Mouse (Mus musculus) lung, embryonic 16.5 days (tissue): ENCODE data around the gene Vmn1r200. TPM values are rescaled to one million over a fixed set of nuclear protein-coding genes. Genes with fewer than 3 reads are reported as not detected.
"Not testable (repeated sequence)": the region's sequence is repeated elsewhere in the genome, so short reads cannot be mapped to it uniquely, and the experiment has no call there.

ENCODE experiments used
- ATAC-seq: fragments of 200-750 bp; cut with Nextera tagmentation; 2 replicates; pipeline ENCODE4 v1.8.0; 2017; ENCODE audit warnings: low read depth, mild to moderate bottlenecking, moderate library complexity
- H3K27ac ChIP-seq: fragments of 300-500 bp; sonication (generic); 2 replicates; pipeline ENCODE4 v1.5.1; 2014; ENCODE audit warnings: mild to moderate bottlenecking, control low read depth, low read length
- H3K27me3 ChIP-seq: fragments of 300-500 bp; sonication (generic); 2 replicates; pipeline ENCODE4 v1.6.1; 2014; ENCODE audit warnings: low read depth, low read length, mixed read lengths; ENCODE audit not compliant: control insufficient read depth, insufficient read depth
- H3K36me3 ChIP-seq: fragments of 300-500 bp; sonication (generic); 2 replicates; pipeline ENCODE4 v1.6.1; 2014; ENCODE audit warnings: low read length; ENCODE audit not compliant: control insufficient read depth, insufficient read depth
- H3K4me1 ChIP-seq: fragments of 300-500 bp; sonication (generic); replicated peaks from 2 replicates; pipeline ENCODE4 v1.6.1; 2014; ENCODE audit warnings: low read length, mixed read lengths; ENCODE audit not compliant: control insufficient read depth, insufficient read depth
- H3K4me2 ChIP-seq: fragments of 300-500 bp; sonication (generic); 2 replicates; pipeline ENCODE4 v1.6.1; 2014; ENCODE audit warnings: low read depth, low read length, control low read depth
- H3K4me3 ChIP-seq: fragments of 300-500 bp; sonication (generic); 2 replicates; pipeline ENCODE4 v1.5.1; 2014; ENCODE audit warnings: mild to moderate bottlenecking, low read length, control low read depth
- H3K9ac ChIP-seq: fragments of 300-500 bp; sonication (generic); 2 replicates; pipeline ENCODE4 v1.6.1; 2014; ENCODE audit warnings: low read length, control low read depth
- H3K9me3 ChIP-seq: fragments of 300-500 bp; sonication (generic); 2 replicates; pipeline ENCODE4 v1.6.1; 2016; ENCODE audit warnings: low read length; ENCODE audit not compliant: control insufficient read depth
- WGBS: fragments of 180-500 bp; shearing (Covaris S2); extraction: QIAGEN DNeasy Blood & Tissue Kit; methylation state at CpG from one replicate; pipeline ENCODE4 v1.1.7; 2014; 5-methylcytosine and 5-hydroxymethylcytosine counted together
- polyA plus RNA-seq: library from polyadenylated mRNA; unstranded; fragments of >200 nt; fragmentation: Nextera tagmentation; extraction: Ambion mirVana; gene quantifications from 2 replicates; pipeline ENCODE4 v1.2.1, GENCODE M21; 2015

Vmn1r200 gene
- not detected in 2 replicates for polyA plus RNA-seq

DNA sequence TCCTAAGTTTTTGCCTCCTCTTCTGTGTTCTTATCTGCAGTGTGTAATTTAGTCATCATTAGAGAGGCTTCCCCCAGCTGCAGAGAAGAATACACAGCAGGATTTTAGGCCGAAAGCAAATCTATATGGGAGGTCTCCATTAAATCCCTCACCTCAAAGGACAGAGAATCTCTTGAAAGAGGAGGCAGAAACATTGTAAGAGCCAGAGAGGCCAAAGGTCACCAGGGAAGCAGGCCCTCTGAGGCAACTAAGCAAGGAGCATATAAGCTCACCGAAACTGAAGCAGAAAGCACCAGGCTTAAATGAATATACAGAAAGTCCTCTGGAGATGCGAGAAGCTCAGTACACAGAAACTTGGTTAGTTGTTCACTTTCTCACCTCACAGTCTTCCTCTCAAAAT is at the start of gene Vmn1r200:
Gene Vmn1r200, plus strand, starts transcription at position 301 of the 400 bp plus-strand sequence.
- H3K4me2 ChIP-seq: no peak within 1 kb of the TSS
- H3K27me3 ChIP-seq: no peaks in the 10 kb centered on the region
- no peak within 1 kb of the TSS for H3K9ac ChIP-seq
- H3K27ac ChIP-seq: no peak within 1 kb of the TSS
- no peaks in the 10 kb centered on the region for H3K9me3 ChIP-seq
- no peak for ATAC-seq
- H3K4me3 ChIP-seq: no peak within 1 kb of the TSS
- WGBS: 70% methylated on average over 3 of the region's 3 CpGs
- no peaks in the 10 kb centered on the region for H3K36me3 ChIP-seq
- H3K4me1 ChIP-seq: no peaks in the 10 kb centered on the region

GRCm38 (mm10) chr13:22350064-22350463 is 40.1 kb upstream of the Vmn1r200 start, which contains the start of gene Vmn1r198:
Gene Vmn1r198, plus strand, starts transcription at chr13:22350364.
- Histone ChIP-seq H3K36me3 (no peaks in the 10 kb centered on the region), H3K4me3 (no peak within 1 kb of the TSS), H3K4me1 (no peaks in the 10 kb centered on the region), H3K9me3 (no peaks in the 10 kb centered on the region), H3K4me2 (no peak within 1 kb of the TSS), H3K27ac (no peak within 1 kb of the TSS), H3K27me3 (no peaks in the 10 kb centered on the region), H3K9ac (no peak within 1 kb of the TSS)
- no peak for ATAC-seq
- WGBS: 17% methylated on average over 1 of the region's 1 CpGs

GRCm38 (mm10) chr13:22350813-22351212 is 39.4 kb upstream of the Vmn1r200 start:
- Histone ChIP-seq H3K27ac (no peak overlapping the region), H3K4me1 (no peaks in the 10 kb centered on the region), H3K27me3 (no peaks in the 10 kb centered on the region), H3K4me3 (no peak overlapping the region), H3K4me2 (no peak overlapping the region), H3K36me3 (no peaks in the 10 kb centered on the region), H3K9ac (no peak overlapping the region), H3K9me3 (no peaks in the 10 kb centered on the region)
- 81% methylated on average over 1 of the region's 1 CpGs for WGBS
- no peak for ATAC-seq

DNA sequence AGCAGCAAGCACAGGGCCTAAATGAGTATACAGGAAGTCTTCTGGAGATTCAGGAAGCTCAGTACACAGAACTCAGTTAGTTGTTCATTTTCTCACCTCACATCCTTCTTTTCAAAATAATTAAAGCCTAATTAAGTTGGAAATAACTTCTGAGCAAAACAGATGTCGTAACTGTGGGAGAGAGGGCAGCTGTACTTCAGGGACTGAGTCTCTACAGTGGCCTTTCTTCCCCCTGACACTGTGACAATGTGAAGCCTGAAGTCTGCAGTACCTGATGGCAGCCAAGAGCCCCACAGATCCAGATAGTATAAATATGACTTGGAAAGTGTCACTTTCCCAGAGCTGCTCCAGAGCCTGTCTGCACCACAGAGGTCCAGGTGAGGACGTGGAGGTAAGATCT is 10.7 kb upstream of the Vmn1r200 start, which contains the start of gene Vmn1r199:
Gene Vmn1r199, plus strand, starts transcription at position 301 of the 400 bp plus-strand sequence.
- H3K9ac ChIP-seq: no peak within 1 kb of the TSS
- no peak for ATAC-seq
- H3K4me3 ChIP-seq: no peak within 1 kb of the TSS
- no peaks in the 10 kb centered on the region for H3K4me1 ChIP-seq
- H3K27me3 ChIP-seq: no peaks in the 10 kb centered on the region
- WGBS: 65% methylated on average over 2 of the region's 2 CpGs
- no peak within 1 kb of the TSS for H3K27ac ChIP-seq
- H3K9me3 ChIP-seq: no peaks in the 10 kb centered on the region
- no peak within 1 kb of the TSS for H3K4me2 ChIP-seq
- H3K36me3 ChIP-seq: no peaks in the 10 kb centered on the region

GRCm38 (mm10) chr13:22381128-22381527 is 9.0 kb upstream of the Vmn1r200 start:
- not testable (repeated sequence) for H3K4me2 ChIP-seq, H3K27ac ChIP-seq, H3K27me3 ChIP-seq, H3K36me3 ChIP-seq, H3K4me1 ChIP-seq, H3K9me3 ChIP-seq, ATAC-seq, H3K9ac ChIP-seq, H3K4me3 ChIP-seq
- WGBS: 63% methylated on average over 3 of the region's 3 CpGs

GRCm38 (mm10) chr13:22383401-22383800 is 6.8 kb upstream of the Vmn1r200 start:
- no peak for ATAC-seq
- no peaks in the 10 kb centered on the region for H3K4me1 ChIP-seq
- H3K4me2 ChIP-seq: no peak overlapping the region
- H3K9me3 ChIP-seq: no peaks in the 10 kb centered on the region
- H3K4me3 ChIP-seq: no peak overlapping the region
- no peaks in the 10 kb centered on the region for H3K36me3 ChIP-seq
- H3K9ac ChIP-seq: no peak overlapping the region
- 77% methylated on average over 3 of the region's 3 CpGs for WGBS
- no peak overlapping the region for H3K27ac ChIP-seq
- no peaks in the 10 kb centered on the region for H3K27me3 ChIP-seq

DNA sequence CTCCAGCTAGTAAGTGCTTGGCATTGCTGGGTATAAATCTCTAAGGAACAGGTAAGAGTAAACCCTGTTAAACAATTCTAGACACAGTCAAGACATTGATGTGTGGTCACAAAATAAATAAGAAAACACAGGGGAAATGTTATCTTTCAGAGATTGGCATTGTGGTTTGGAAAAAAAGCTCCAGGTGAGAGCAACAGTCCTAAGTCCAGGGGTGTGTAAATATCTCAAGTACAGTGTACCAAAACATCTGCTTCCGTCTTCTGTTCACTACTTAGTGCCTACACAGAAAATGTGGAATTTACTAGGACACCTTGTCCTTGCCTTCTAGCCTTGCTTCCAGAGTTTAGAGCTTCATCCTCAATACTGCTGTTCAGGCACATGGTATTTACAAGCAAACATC is 3.1 kb upstream of the Vmn1r200 start:
- no peak overlapping the region for H3K4me2 ChIP-seq
- no peak overlapping the region for H3K4me3 ChIP-seq
- no peaks in the 10 kb centered on the region for H3K27me3 ChIP-seq
- H3K27ac ChIP-seq: no peak overlapping the region
- WGBS: 59% methylated on average over 1 of the region's 1 CpGs
- no peak for ATAC-seq
- no peak overlapping the region for H3K9ac ChIP-seq
- no peaks in the 10 kb centered on the region for H3K9me3 ChIP-seq
- H3K4me1 ChIP-seq: no peaks in the 10 kb centered on the region
- no peaks in the 10 kb centered on the region for H3K36me3 ChIP-seq

DNA sequence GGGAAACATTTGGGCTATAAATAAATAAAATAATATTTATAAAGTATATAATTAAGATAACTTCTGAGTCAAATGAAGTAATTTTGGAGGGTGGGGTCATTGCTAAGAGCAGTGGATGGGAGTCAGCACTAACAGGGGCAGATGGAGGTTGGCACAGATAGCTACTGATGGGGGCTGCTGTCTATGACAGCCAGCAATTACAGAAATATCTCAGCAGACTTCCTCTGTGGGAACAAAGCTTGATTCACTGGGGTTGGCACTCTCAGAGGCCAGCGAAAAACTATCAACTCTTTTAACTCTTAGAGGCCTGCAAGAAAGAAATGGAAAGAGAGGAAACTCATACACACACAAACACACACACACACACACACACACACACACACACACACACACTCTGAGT is 12.8 kb downstream of the Vmn1r200 start:
- ATAC-seq: no peak
- Histone ChIP-seq H3K9ac (no peak overlapping the region), H3K4me1 (no peaks in the 10 kb centered on the region), H3K36me3 (no peaks in the 10 kb centered on the region), H3K9me3 (no peaks in the 10 kb centered on the region; the same call in 1 of the 2 replicates), H3K27ac (no peak overlapping the region), H3K27me3 (no peaks in the 10 kb centered on the region), H3K4me3 (no peak overlapping the region), H3K4me2 (no peak overlapping the region)
- WGBS: 58% methylated on average over 1 of the region's 1 CpGs
